Mouse (Mus musculus) lung, postnatal 25 days (tissue): Measurements from ENCODE around the gene Tprkb.
A peak's percentile ranks its signal among the peaks of the same experiment; 100 is the strongest.
"Not testable (repeated sequence)": the region's sequence is repeated elsewhere in the genome, so short reads cannot be mapped to it uniquely, and the experiment has no call there.

Experiments used
- DNase-seq: peaks from one replicate; pipeline ENCODE4 v3.0.0; 2022; ENCODE audit warnings: low spot score

The Tprkb gene

GRCm38 (mm10) chr6:85911587-85911986 is at the start of gene Tprkb:
TSS of gene Tprkb (plus strand) at chr6:85911865.
- peak; percentile 43 for DNase-seq

- DNase-seq: no peak
Measured at GRCm38 (mm10) chr6:85862565-85862964, 49.1 kb upstream of the Tprkb start.

DNA sequence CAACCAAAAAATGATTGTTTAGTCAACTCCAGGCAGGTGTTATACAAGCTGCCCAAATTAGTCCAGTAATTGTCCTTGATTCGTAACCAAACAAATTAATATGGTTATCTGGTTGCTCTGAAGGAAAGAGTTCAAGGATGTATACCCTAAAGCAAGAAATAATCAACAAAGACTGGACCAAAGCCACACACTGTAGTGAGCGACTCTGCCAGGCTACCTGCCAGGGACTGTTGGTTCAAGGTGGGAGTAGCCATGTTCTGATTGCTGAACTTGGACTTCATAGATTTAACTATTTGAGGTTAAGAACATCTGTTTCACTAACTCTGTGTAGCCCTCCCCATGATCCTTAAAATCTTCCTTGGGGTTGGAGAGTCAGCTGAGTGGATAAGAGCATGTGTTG is 48.5 kb upstream of the Tprkb start:
- no peak for DNase-seq

DNA sequence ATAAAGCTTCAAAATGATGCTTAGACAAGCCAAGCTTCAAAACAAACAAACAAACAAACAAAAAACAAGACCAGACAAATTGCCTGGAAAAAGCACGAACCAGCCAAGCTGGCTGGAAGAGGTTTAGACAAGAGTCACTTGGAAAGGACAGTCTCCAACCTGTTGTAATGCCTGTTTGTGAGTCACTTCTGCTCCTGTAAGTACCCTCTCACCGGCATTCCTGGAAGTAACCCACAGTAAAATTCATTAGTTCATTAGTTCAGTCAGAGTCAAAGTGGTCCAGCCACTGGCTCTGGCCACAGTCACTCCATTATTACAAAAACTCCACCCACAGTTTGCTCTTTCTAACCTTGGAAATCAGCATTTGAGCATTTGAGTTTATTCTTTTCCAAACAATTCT is 47.8 kb upstream of the Tprkb start:
- DNase-seq: no peak

DNA sequence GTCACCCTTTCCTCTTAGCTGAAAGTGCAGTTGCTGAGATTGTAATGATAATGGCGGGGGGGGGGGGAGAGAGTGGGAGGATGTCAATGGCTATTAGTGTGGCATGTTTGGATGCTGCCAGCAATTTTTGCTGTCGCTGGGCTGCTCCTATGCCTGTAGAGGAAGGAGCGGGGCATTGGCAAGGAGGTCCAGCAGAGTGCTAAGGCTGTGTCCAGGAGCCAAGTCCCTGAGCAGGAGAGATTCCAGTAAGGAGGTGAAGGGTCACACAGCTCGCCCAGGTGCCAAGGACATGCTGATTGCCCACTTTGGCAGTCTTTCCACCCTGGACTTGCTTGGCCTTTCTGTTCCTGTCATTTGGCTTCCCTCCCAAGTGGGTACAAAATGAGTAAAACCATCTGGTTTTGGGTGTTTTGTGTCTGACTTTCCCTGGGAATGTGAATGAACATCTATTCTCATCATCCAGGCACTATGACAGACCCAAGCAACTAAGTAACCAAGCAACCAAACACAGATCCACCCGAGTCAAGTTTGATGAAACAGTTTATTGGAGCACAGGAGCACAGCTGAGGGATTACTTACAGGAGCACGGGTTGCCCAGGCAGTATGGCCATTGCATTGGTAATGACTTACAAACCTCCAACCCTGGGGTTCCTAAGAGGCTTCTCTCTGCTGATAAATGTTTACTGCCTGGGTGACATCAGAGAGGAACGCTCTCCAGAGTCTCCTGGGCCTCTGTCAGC is 46.6 kb upstream of the Tprkb start:
- not testable (repeated sequence) for DNase-seq

- DNase-seq: not testable (repeated sequence)
Measured at GRCm38 (mm10) chr6:85866166-85866565, 45.5 kb upstream of the Tprkb start.

- not testable (repeated sequence) for DNase-seq
Measured at GRCm38 (mm10) chr6:85866995-85867394, 44.7 kb upstream of the Tprkb start.

DNA sequence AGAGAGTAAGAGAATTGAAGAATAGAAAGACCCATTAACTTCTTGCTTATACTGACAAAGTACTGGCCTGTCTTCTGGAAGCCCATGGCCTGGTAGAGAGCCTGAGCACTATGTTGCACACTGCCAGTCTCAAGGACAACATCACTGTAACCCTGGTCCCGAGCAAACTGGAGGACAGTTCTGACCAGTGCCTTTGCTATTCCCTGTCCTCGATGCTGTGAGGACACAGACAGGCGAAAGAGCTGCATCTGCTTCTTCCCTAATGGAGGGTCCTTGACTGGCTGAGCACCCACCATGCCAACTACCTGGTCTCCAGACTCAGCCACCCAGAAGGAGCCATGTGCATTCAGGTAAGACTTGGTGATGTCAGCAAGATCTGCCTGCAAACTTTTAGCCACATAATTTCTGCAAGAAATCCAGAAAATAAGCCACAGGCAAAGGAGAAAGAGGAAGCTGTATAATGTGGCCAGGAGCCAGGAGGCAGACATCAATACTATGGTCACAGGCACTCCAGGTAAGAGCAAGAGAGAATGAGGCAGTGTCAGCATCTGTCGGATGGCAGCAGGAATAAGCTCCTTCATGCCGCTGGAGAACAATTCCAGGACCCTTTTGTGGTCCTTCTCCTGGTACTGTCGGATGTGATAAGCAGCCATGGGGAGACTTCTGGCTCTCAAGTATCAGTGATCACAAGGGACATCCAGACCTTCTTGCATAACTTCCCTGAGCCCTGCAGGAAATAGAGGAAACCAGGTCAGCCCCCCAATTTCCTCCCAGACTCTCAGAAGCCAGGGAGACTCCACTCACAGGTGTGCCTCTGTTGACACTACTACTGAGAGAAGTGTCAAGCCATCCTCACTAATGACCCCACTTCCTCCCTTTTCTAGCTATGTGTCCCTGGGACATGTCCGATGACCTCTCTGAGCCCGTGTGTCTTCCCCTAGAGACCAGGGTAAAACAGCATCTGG is 43.7 kb upstream of the Tprkb start:
- no peak for DNase-seq

DNA sequence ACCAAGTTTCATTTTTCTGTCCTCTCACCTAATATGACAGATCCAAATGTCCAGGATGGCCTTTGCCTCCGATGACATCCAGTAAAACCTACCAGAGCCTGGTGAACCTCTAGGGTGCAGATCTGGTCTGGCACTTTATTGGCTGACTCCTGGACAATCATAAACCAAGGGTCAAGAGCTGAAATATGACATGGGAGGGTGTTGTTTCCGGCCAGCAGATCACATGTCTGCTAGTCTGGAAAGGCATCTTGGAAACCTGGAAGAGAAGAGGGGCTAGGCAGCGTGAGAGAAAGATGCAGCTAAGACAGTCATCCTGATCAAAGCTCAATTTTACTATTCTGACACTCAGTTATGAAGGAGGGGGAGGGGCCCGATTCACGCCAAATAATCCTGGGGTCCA is 42.7 kb upstream of the Tprkb start, which contains the start of gene Nat8f2:
Gene Nat8f2 (minus strand): TSS at position 153 of the 400 bp plus-strand sequence.
- not testable (repeated sequence) for DNase-seq

DNA sequence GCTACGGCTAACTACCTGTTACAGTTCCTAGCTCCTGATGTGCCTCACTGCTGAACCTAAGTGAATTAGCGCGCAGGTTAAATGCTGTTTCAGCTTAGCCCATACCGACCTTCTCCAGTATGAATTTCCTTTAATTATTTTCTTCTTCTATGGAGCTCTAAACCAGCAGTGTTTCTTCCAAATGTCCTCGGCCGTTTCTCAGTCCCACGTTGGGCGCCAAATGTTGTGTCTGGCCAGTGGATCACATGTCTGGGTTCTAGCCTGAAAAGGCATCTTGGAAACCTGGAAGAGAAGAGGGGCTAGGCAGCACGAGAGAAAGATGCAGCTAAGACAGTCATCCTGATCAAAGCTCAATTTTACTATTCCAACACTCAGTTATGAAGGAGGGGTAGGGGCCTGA is 28.4 kb upstream of the Tprkb start:
- not testable (repeated sequence) for DNase-seq

DNA sequence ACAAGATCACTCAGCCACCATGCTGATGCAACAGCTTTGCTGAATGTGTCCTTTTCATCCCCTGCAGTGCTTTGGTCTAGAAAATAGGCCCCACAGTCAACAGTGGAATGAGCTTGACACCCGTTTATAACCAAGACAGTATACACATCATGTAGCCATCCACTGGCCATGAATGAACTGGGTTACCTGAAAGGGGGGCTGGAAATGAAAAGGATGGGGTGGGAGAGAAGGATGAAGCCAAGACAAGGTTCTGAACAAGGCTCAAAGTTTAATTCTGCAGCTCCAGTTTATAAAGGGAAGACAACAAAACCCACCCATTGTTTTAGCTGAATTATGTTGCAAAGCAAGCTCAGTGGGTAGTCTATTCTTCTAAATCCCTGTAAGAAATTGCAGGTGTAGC is 27.4 kb upstream of the Tprkb start:
- no peak for DNase-seq

GRCm38 (mm10) chr6:85888961-85889360 is 22.7 kb upstream of the Tprkb start:
- no peak for DNase-seq

- DNase-seq: not testable (repeated sequence)
Measured at GRCm38 (mm10) chr6:85895061-85895648, 16.5 kb upstream of the Tprkb start.

DNA sequence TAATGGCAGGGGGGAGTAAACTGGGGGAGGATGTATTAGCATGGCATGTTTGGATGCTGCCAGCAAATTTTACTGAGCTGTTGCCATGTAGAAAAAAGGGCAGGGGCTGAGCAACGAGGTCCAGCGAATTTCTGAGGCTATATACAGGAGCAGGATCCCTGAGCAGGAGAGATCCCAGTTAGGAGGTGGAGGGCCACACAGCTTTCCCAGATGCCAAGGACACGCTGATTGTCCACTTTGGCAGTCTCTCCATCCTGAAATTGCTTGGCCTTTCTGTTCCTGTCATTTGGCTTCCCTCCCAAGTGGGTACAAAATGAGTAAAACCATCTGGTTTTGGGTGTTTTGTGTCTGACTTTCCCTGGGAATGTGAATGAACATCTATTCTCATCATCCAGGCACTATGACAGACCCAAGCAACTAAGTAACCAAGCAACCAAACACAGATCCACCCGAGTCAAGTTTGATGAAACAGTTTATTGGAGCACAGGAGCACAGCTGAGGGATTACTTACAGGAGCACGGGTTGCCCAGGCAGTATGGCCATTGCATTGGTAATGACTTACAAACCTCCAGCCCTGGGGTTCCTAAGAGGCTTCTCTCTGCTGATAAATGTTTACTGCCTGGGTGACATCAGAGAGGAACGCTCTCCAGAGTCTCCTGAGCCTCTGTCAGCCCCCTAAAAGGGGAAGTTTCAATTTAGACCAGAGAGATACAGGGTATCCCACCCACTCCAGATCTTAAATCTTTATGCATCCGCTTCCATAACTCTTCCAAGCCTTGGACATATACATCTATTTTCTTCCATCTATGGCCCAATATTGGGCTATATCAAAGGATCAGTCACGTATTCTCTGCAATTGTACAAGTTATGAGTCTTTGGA is 12.8 kb upstream of the Tprkb start:
- not testable (repeated sequence) for DNase-seq

- DNase-seq: no peak
Measured at GRCm38 (mm10) chr6:85902303-85902702, 9.4 kb upstream of the Tprkb start.

GRCm38 (mm10) chr6:85904642-85905061 is 7.0 kb upstream of the Tprkb start, which contains the start of gene Nat8f4:
TSS of gene Nat8f4 (minus strand) at chr6:85904884.
- DNase-seq: peak; percentile 74

DNA sequence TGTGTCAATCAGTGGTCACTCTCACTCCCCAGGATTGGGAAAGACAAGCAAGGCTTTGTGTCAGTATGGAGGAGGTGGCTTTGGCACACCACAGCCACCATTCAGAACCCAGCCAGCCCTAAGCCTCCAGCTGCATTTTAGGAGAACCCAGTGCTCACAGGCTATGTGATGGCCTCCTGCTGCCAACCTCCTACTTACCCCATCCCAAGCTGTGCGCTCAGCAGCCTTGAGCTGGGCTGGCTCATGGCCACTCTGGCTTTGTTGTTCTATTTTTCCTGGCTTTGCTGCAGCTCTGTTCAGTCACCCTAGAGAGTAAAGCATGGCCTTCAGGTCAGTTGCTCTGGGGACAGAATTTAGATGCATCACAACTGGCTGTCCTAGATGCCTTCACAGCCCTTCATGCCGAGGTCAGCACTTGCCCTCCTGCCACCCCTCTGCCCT is 4.7 kb upstream of the Tprkb start:
- DNase-seq: not testable (repeated sequence)

DNA sequence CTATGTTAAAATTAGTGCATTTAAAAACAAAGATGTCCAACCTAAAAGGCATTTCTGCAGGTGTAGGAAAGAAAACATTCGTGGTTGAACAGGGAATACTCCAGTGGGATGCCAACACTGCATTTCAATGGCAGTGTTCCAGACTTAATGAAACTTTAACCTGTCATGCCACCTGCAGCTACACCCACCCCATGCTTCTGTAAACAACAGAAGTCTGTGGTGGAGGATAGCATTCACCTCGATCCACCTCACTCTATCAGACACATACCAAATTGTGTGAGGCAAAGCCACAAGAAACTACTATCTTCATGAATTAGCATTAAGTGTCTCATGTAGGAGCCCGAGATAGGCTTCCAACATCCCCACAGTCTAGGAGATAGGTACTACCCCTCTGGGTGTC is 3.3 kb upstream of the Tprkb start:
- no peak for DNase-seq

- DNase-seq: no peak
Measured at GRCm38 (mm10) chr6:85909704-85910103, 2.0 kb upstream of the Tprkb start.

- no peak for DNase-seq
Measured at GRCm38 (mm10) chr6:85915141-85915538, 3.5 kb downstream of the Tprkb start.
